Mouse (Mus musculus): ENCODE results near the gene Hck. TPM values are rescaled to one million over a fixed set of nuclear protein-coding genes. Genes with fewer than 3 reads are reported as not detected.

The Hck gene
- total RNA-seq (2021): 1.7 and 1.9 TPM in 2 replicates
- long read RNA-seq, transcript Hck-203 (13 exons, 2,090 nt): major isoform, 5 of 5 reads
- long read RNA-seq, partial matches to known transcripts: 0 of 5 reads
- long read RNA-seq, other reads (novel, unspliced or antisense): 0 of 5 reads

DNA sequence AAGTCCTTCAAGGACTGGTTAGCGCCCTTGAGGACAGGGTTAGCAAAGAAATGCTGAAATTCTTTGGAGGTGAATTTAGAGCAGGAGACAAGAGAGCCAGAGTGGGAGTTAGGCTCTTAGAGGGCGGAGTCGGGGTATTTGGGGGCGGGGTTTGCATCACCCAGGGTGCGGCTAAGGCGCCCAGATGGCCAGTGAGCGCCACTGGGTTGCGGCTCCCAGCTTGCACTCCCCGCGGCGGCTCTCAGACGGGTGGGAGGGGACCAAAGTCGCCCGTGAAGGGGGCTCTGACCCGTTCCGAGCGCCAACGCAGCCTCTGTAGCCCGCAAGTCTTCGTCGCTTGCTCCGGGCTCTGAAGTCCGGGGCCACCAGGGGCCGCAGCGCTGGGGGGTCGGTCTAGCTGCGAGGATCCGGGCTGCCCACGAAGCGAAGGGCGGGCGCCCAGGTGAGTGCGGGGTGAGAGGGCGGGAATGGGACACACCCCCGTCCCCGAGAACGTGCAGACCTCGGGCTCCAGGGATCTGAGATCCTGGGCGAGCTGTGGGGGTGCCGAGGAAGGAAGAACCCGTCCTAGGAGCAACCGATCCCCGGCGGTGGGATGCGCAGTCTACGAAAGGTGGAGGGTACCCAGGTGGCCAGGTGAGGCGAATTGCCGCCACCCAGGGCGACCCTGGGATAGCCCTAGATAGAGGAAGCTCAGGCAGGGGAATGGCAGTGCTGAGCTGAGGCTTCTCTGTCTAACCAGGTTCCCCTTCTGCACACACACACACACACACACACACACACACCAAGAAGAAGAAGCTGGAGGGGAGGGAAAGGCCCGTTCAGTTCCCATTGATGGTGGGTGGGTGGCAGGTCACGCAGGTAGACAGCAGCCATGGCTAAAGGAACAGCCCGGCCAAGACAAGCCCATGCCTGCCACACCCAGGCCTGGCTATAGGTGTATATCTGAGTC lies at the start of gene Hck:
Gene Hck, plus strand, starts transcription at position 156 of the 952 bp plus-strand sequence.
- peak; percentile 65 for DNase-seq

DNA sequence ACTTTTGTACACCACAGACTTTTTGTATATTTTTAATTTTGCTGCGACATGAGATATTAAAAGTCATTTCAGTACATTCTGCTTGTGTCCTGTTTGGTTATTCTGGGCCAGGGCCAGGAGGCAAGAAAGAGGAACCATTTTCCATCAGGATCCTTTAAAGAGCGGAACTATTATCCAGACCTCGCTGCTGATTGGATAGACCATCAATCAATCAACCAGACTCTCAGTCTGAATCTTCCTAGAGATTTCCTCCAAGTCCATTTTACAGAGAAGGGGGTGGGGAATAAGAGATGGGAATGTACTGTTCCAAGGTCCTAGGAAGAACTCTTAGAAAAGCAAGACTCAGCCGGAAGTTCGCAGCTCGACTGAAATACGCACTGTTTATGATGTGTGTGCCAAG lies 48.1 kb upstream of the Hck start:
- no peak for DNase-seq

DNA sequence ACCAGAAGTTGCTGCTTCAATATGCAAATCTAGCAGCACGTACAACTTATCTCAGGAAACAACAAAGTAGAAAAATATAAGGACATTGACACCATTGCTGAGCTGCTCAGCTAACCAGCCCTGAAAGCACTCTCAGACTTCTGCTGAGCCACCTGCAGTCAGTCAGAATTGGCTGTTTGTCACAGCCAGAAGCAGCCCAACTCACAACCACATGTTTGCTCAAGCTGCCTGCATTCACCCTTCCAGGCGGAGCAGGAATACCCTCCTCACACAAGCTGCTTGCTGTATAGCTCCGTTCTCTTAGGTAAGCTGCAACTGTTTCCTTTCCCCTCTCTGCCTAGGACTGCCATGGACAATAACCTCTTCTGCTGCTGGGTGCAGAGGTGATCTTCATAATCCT lies 44.9 kb upstream of the Hck start:
- no peak for DNase-seq

DNA sequence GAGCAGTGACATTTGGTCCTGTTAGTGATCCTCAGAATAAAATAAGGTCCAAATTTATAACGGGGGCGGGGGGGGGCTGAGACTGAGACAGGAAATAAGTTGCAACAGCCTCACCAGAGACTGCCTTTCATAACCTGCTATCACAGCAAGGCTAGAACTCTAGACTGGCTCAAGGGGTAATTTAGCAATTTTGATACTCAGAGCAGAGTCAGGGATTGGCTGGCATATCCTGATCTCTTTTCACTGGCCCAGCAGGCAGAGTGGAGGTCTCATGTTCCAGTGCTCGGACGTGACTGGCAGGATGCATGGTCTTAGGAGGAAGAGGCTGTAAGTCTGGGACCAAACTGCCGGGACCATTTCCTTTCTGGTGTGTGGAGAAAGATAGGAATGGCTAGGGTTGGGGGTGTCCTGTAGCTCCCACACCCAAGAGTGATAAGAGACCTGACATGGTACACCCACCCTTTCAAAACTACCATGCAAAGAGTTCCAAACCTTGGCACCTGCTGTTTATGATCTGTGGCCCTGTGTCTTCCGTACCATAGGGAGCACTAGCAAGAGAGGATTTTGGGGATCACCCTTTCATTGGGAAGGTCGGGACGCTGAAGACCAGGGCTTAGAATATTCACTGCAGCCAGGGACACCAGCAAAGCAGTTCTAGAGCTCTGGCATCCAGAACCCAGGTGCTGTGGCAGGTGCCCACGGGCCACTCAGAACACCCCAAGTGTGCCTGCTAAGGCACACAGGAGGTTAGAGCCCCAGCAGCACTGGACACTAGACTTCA lies 43.9 kb upstream of the Hck start:
- no peak for DNase-seq

DNA sequence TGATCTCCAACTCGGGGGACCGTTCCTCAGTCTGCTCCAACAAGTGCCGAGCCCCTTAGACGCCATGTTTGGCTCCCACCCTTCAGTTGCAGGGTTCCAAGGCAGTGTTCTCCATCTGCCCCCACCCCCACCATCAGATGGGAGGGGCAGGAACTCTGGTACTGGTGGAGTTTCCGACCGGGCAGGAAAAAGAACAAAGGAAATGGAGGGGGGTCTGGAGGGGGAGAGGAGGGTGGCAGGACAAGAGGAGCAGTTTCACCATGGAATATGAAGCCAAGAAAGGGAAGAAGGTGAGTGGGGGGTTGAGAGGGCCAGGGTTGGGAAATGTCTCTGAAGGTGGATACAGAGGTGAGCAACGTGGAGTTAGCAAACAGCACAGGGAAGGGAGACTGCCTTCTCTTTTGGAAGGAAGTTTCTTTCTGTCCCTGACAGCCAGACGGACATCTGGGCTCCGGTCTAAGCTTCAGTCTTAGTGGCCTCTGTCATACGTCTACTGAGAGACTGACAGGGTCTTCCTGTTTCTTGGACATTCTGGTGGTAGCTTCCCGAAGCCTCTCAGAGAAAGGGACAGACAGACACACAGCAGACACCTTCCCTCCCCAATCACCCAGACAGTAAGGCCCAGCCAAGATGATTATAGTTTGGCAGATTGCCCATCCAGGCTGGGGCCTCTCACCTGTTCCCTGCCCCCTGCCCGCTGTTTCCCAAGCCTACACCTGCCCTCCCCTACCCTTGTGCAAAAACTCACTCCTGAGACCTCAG lies 42.3 kb upstream of the Hck start, which contains the start of gene Ccm2l:
Gene Ccm2l, plus strand, starts transcription at position 209 of the 762 bp plus-strand sequence.
- peak; percentile 24 for DNase-seq

DNA sequence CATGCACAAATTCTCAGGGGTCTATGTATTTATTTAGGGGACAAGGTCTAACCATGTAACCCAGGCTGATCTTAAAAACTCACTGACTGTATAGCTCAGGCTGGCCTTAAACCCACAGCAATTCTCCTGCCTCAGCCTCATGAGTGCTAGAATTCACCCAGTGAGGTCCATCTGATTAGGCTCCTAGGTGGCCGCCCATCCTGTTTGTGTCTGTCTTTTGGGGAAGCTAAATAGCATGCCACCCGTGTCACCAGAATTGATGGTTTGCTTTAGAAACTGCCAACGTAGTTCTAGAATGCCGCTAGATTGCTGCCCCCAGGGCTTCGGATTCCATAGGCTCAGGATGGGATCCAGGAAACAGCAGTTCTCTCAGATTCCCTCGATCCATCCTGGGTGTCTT lies 41.3 kb upstream of the Hck start:
- no peak for DNase-seq

DNA sequence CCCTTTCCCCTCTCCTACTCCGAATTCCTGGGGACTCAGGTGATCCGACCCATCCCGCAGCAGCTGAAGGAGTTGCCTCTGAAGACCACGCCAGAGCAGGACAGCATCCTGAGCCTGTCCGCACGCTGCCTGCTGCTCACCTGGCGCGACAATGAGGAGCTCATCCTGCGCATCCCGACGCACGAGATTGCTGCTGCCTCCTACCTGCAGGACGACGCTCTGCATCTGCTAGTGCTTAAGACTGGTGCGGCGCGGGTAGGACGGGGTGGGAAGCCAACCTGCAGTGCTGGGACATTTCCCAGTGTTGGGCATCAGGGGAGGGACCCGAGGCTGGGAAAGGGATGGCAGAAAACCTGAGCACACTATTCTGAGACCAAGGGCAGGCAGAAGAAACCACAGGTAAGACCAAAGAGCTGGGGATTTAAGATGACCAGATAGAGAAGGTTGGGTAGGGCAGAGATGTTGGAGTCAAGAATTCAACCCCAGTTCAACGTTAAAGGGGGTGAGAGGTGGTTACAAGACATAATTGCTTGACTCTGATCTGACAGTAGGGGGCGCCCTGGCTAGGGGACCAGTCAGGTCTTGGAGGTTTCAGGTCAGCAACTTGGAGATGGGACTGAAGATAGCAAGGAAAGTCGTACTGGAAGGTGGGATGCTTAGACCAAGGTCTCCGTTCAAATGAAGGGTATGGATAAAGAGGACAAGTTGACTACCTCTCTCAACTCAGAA lies 37.3 kb upstream of the Hck start:
- peak; percentile 53 for DNase-seq

DNA sequence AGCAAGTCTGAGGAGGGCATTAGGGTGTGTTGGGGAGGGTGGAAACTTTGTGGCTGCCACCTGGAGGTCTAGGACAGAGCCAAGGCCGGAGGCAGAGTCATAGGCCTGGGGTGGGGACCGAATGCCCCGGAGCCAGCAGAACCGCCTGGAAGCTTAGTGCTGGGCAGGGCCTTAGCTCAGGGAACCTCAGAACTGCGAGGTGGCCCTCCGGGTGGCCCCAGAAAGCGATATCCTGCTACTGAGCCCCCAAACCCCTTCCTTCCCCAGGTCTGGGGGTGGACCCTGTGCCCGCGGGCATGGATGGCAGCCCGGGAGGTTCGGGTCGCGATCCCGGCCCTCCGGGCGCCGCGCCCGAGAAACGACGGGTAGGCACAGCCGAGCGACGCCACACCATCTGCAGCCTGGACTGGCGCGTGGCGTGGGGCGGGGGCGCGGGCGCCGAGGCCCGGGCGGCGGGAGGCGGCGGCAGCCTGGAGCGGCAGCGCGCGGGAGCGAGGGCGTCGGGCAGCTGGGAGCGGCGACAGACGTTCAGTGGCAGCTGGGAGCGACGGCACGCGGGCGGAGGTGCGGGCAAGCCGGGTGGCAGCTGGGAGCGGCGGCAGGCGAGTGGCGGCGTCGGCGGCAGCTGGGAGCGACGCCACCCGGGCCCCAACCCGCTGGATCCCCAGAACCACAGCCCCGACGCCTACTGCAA lies 36.6 kb upstream of the Hck start:
- peak; percentile 35 for DNase-seq

DNA sequence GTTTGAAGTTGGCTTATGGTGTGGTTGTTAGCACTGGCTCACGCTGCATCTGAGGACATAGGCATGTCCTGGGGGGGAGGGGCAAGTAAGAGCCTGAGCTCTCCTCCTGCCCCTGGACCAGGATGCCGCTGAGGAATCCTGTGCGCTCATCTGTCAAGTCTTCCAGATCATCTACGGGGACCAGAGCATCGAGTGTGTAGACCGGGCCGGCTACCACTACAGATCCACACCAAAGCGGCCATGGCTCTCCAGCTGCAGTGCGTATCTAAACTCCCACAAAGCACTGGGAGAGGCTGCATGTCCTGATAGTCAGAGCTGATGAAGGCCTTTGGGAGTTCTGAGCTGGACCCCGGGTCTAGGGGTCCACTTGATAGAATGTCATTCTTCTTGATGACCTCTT lies 33.6 kb upstream of the Hck start:
- DNase-seq: no peak

DNA sequence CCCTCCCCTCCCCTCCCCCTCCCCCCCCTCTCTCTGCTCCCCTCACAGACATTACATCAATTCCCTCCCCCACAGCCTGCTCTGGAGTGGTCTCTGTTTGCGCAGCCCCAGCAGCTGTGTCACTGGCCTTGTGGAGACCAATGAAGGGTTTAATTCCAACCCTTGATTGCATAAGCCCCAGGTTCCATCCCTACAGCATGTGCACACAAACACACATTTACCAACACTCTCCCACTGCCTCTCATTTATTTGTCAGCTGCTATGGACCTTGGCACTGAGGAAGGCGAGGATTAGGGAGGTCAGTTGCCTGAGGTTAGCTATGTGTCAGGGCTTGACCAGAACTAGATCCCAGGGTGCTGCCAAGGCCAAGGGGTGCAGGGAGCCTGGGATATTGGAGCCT lies 32.3 kb upstream of the Hck start:
- DNase-seq: no peak

DNA sequence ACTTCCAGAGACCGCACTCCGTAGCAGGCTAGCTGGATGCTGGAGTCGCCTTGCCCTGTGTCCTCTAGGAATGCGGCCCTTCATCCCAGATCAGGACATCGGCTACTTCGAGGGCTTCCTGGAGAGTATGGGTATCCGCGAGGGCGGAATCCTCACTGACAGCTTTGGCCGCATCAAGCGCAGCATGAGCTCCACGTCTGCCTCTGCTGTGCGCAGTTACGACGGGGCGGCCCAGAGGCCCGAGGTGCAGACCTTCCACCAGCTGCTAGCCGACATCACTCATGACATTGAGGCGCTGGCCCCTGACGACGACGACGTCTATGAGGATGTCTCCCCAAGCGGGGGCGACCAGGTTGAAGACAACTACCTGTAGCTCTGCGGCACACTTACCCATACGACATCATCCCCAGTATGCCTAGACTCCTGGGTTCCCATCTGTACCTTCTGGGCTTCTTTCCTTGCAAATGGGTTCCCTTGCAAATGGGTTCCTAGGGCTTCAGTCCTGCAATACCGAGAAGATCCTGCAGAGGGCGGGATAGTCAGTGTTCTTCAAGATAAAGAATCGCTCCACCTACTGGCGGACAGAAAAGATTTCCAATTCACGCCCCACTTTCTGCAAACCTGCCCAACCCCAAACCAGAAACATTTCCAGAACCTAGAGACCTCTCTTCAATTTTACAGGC lies 27.3 kb upstream of the Hck start:
- DNase-seq: peak; percentile 74

DNA sequence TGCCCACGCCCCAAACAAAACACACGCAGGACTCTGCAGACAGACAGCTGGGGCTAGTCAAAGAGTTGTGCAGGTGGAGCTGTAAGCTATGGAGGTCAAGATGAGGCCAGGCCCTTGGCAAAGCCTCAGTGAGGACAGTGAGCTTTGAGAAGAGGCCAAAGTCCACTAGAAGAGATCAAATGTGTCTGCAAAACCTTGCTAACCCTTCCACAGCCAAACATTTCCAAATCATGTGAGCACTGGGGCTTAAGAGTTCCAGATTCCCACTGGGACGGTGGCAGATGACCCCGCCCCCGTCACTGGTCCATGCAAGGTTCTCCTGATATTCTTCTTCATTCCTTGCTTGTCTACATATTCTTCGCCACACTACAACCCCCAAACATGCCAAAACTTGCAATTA lies 26.4 kb upstream of the Hck start:
- no peak for DNase-seq

DNA sequence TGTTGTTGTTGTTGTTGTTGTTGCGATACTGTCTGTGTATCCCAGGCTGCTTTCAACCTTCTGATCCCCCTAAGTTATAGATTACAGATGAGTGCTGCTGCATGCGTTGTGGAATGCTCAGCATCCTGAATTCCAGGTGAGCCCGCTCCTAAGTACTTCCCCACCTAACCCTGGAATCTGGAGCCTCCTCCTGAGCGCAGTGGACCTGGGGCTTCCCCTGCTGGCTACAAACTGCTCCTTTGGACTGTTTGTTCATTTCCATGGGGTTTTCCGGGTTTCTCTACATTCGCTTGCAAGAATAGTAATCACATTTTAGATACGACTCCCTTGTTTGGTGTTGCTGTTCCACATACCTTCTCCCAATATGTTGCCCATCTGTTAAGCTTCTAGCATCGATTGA lies 25.0 kb upstream of the Hck start:
- DNase-seq: no peak

DNA sequence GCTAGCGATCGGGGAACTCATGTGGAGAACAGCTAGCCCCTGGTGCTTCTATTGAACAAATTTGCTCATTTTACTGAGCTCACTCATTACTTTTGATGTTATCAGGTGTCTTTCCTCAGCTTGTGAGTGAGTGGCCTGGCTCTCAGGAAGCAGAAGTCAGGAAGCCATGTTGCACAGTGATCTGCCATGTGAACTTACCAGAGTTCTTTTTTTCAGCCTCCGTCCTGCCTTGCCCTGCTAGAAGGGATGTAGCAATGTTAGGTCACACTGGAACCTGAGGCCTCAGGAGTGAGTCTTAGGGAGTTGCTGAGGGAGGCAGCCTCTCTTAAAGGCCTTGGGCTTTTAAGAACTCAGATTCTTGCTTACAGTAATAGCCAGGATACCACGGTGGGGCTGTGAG lies 24.4 kb upstream of the Hck start:
- DNase-seq: no peak

DNA sequence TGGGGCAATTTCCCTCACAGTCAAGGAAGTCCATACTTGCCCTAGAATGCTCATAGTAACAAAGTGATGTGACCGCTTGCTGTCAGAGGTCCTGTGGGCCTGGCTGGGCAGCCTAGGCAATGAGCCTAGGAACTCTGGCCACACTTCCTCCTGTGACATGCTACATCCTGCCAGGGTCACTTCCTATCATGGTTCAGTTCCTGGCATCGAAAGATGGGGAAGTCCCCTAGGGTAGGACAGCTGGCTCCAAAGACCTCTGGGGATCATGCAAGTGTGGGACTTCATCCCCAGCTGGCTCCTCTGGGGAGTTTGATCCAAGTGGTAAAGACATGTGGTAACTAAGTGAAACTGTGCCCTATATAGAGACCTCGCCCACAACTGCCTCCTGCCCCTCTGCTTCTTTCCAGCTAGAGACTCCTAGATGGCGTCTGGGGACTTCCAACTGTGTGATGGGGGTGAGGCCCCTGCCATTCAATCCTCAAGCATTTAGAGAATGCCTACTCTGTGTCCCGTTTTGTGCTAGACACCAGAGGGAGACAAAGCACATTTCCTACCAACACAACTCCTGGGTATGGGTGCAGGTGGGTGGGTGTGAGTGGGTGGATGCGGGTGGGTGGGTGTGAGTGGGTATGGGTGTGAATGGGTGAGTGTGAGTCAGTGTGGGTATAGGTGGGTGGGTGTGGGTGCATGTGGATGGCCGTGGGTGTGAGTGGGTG lies 23.8 kb upstream of the Hck start:
- no peak for DNase-seq

DNA sequence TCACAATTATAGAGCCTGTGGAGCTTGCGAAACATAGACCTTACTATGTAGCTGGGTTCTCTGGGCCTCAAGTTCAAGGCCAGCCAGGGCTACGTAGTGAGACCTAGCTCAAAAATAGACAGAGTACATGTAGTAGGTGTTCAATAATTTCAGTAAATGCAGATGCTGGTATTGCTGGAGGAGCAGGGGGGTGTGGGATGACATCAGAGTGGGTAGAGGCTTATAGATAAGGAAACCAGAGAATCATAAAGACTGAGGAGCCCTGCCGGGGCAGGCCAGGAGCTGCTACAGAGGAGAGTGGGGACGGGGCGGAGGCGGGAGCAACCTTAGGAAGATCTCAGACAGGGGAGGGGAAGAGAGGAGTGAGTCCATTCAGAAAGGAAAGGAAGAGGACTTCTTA lies 22.7 kb upstream of the Hck start:
- no peak for DNase-seq

DNA sequence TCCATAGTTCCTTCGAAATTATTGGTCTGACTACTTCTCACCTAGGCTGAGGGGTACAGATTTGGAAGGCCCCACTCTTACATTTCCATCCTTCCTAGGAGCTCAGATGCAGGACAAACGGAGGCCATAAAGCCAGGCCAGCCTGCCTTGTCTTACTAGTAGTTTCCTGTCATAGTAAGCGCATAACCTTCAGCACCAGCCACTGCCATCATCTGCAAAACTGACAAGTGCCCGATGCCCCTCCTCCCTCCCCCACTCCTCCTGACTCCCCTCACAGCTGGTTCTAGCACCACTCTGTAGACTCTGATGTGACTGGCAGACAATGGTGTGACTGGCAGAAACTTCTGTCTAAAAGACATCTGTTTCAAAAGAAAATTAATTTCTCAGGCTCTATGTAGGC lies 22.1 kb upstream of the Hck start:
- no peak for DNase-seq

DNA sequence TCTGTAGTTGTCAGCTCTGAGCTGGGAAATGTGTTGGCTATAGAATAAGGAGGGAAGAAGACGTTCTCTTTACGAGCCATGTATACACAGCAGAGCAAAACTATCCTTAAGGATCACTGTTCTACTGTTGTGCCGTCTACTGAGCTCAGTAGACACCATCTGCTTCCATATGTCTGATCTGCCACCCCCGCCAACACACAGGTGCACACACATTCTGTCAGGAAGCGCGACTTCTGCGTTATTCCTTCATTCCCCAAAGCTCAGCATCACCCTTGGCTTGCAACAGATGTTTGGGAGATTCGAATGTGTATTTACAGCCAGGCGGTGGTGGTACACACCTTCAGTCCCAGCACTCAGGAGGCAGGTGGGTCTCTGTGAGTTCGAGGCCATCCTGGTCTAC lies 21.2 kb upstream of the Hck start:
- DNase-seq: no peak

DNA sequence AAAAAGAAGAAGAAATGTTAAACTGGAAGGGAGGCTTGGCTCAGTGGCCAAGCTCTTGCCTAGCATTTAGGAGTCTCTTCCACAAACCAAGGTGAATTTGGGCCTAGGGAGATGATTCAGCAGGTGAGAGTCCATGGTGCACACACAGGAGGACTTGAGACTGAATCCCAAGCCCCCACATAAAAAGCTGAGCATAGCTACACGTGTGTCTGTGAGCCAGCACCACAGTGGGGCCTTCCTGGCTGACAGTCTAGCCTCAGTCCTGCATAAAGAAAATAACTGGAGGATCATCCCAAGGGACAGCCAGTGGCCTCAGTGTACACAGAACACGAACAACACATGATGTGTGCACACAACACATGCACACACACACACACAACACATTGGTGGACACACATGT lies 19.0 kb upstream of the Hck start:
- DNase-seq: no peak
